Mouse (Mus musculus) limb, embryonic 12.5 days (tissue): ENCODE measurements at regions not wholly inside any gene's neighbourhood (a gene's known extent, or its start where the extent isn't known, plus 50 kb on each side); places are given as distances from the start of the nearest gene placed in this dataset.

Experiments
- ATAC-seq: fragments of 200-750 bp; cut with Nextera tagmentation; 2 replicates; pipeline ENCODE4 v1.8.0; 2017; ENCODE audit warnings: low read depth, moderate TSS enrichment; ENCODE audit not compliant: insufficient number of reproducible peaks, insufficient read depth, low FRiP score, low TSS enrichment
- H3K27ac ChIP-seq: fragments of 300-500 bp; sonication (generic); 2 replicates; pipeline ENCODE4 v1.5.1; 2016; ENCODE audit warnings: mild to moderate bottlenecking, moderate library complexity
- H3K27me3 ChIP-seq: fragments of 300-500 bp; sonication (generic); 2 replicates; pipeline ENCODE4 v1.6.1; 2016; ENCODE audit warnings: mild to moderate bottlenecking, moderate library complexity
- H3K36me3 ChIP-seq: fragments of 300-500 bp; sonication (generic); 2 replicates; pipeline ENCODE4 v1.6.1; 2016; ENCODE audit warnings: mild to moderate bottlenecking, moderate library complexity
- H3K4me1 ChIP-seq: fragments of 300-500 bp; sonication (generic); replicated peaks from 2 replicates; pipeline ENCODE4 v1.6.1; 2016
- H3K4me2 ChIP-seq: fragments of 300-500 bp; sonication (generic); 2 replicates; pipeline ENCODE4 v1.6.1; 2016; ENCODE audit warnings: mild to moderate bottlenecking, moderate library complexity
- H3K4me3 ChIP-seq: fragments of 300-500 bp; sonication (generic); replicated peaks from 2 replicates; pipeline ENCODE4 v1.5.1; 2016; ENCODE audit warnings: mild to moderate bottlenecking
- H3K9ac ChIP-seq: fragments of 300-500 bp; sonication (generic); replicated peaks from 2 replicates; pipeline ENCODE4 v1.6.1; 2016; ENCODE audit warnings: mild to moderate bottlenecking, moderate library complexity
- H3K9me3 ChIP-seq: fragments of 300-500 bp; sonication (generic); 2 replicates; pipeline ENCODE4 v1.6.1; 2016; ENCODE audit warnings: mild to moderate bottlenecking, moderate library complexity
- WGBS: fragments of 180-500 bp; shearing (Covaris S2); methylation state at CpG from one replicate; pipeline ENCODE4 v1.1.7; 2016; 5-methylcytosine and 5-hydroxymethylcytosine counted together

- Histone ChIP-seq H3K4me1 (no peaks in the 10 kb centered on the region), H3K9ac (no peak overlapping the region), H3K9me3 (no peaks in the 10 kb centered on the region), H3K36me3 (no peaks in the 10 kb centered on the region), H3K27ac (no peak overlapping the region), H3K4me2 (no peak overlapping the region), H3K4me3 (no peak overlapping the region), H3K27me3 (0 out of 2 replicates have a peak, but pooled peaks cover 5% of the 10 kb centered on the region)
- no peak for ATAC-seq
- 29% methylated on average over 4 of the region's 4 CpGs for WGBS
Measured at GRCm38 (mm10) chr7:64058282-64058872, 95.3 kb upstream of the Trpm1 start.

GRCm38 (mm10) chr7:64057873-64058272 is 95.8 kb upstream of the Trpm1 start:
- ATAC-seq: no peak
- Histone ChIP-seq H3K36me3 (no peaks in the 10 kb centered on the region), H3K27me3 (0 out of 2 replicates have a peak, but pooled peaks cover 5% of the 10 kb centered on the region), H3K9ac (no peak overlapping the region), H3K4me3 (no peak overlapping the region), H3K9me3 (no peaks in the 10 kb centered on the region), H3K27ac (no peak overlapping the region), H3K4me2 (no peak overlapping the region), H3K4me1 (no peaks in the 10 kb centered on the region)
- 53% methylated on average over 4 of the region's 4 CpGs for WGBS

GRCm38 (mm10) chr7:64056498-64056897 is 97.1 kb upstream of the Trpm1 start:
- Histone ChIP-seq H3K9me3 (no peaks in the 10 kb centered on the region), H3K9ac (no peak overlapping the region), H3K4me1 (no peaks in the 10 kb centered on the region), H3K4me2 (no peak overlapping the region), H3K4me3 (no peak overlapping the region), H3K27ac (no peak overlapping the region), H3K36me3 (no peaks in the 10 kb centered on the region), H3K27me3 (0 out of 2 replicates have a peak, but pooled peaks cover 5% of the 10 kb centered on the region)
- no peak for ATAC-seq
- 86% methylated on average over 3 of the region's 3 CpGs for WGBS

GRCm38 (mm10) chr7:64054996-64055395 is 98.6 kb upstream of the Trpm1 start:
- Histone ChIP-seq H3K4me1 (no peaks in the 10 kb centered on the region), H3K9ac (no peak overlapping the region), H3K36me3 (no peaks in the 10 kb centered on the region), H3K4me3 (no peak overlapping the region), H3K27me3 (0 out of 2 replicates have a peak, but pooled peaks cover 5% of the 10 kb centered on the region), H3K27ac (no peak overlapping the region), H3K9me3 (no peaks in the 10 kb centered on the region), H3K4me2 (no peak overlapping the region)
- no peak for ATAC-seq
- 82% methylated on average over 4 of the region's 4 CpGs for WGBS

- no peaks in the 10 kb centered on the region for H3K9me3 ChIP-seq
- 58% methylated on average over 12 of the region's 12 CpGs for WGBS
- ATAC-seq: no peak
- 0 out of 2 replicates have a peak, but pooled peaks cover 3% of the 10 kb centered on the region for H3K4me1 ChIP-seq
- 0 out of 2 replicates have a peak, but pooled peaks cover 5% of the 10 kb centered on the region for H3K27me3 ChIP-seq
- H3K36me3 ChIP-seq: no peaks in the 10 kb centered on the region
- no peak overlapping the region for H3K27ac ChIP-seq
- H3K4me3 ChIP-seq: no peak overlapping the region
- H3K9ac ChIP-seq: no peak overlapping the region
- no peak overlapping the region for H3K4me2 ChIP-seq
Measured at GRCm38 (mm10) chr7:64053766-64054165, 99.9 kb upstream of the Trpm1 start.

- Histone ChIP-seq H3K4me2 (no peak overlapping the region), H3K4me1 (peaks cover 13% of the 10 kb centered on the region; the same call in 1 of the 2 replicates), H3K36me3 (no peaks in the 10 kb centered on the region), H3K9me3 (no peaks in the 10 kb centered on the region), H3K27ac (no peak overlapping the region), H3K9ac (no peak overlapping the region), H3K27me3 (no peaks in the 10 kb centered on the region), H3K4me3 (no peak overlapping the region)
- WGBS: 86% methylated on average over 9 of the region's 9 CpGs
- ATAC-seq: no peak
Measured at GRCm38 (mm10) chr7:64052400-64052799, 101.2 kb upstream of the Trpm1 start.

- Histone ChIP-seq H3K9ac (no peak overlapping the region), H3K9me3 (no peaks in the 10 kb centered on the region), H3K27me3 (no peaks in the 10 kb centered on the region), H3K4me2 (no peak overlapping the region), H3K27ac (no peak overlapping the region), H3K4me3 (no peak overlapping the region), H3K4me1 (peaks cover 13% of the 10 kb centered on the region; the same call in 1 of the 2 replicates), H3K36me3 (no peaks in the 10 kb centered on the region)
- 87% methylated on average over 3 of the region's 3 CpGs for WGBS
- ATAC-seq: no peak
Measured at GRCm38 (mm10) chr7:64050826-64051401, 102.7 kb upstream of the Trpm1 start.

GRCm38 (mm10) chr7:64050246-64050645 is 103.4 kb upstream of the Trpm1 start:
- H3K4me2 ChIP-seq: no peak overlapping the region
- H3K4me1 ChIP-seq: peaks cover 13% of the 10 kb centered on the region; the same call in 1 of the 2 replicates
- H3K27me3 ChIP-seq: no peaks in the 10 kb centered on the region
- H3K9ac ChIP-seq: no peak overlapping the region
- no peak overlapping the region for H3K4me3 ChIP-seq
- no peak for ATAC-seq
- no peaks in the 10 kb centered on the region for H3K9me3 ChIP-seq
- H3K27ac ChIP-seq: no peak overlapping the region
- no peaks in the 10 kb centered on the region for H3K36me3 ChIP-seq
- WGBS: 76% methylated on average over 5 of the region's 5 CpGs

- no peaks in the 10 kb centered on the region for H3K27me3 ChIP-seq
- 80% methylated on average over 11 of the region's 11 CpGs for WGBS
- H3K9me3 ChIP-seq: no peaks in the 10 kb centered on the region
- H3K9ac ChIP-seq: peak overlapping the region; percentile 63; the same call in 1 of the 2 replicates
- no peaks in the 10 kb centered on the region for H3K36me3 ChIP-seq
- no peak for ATAC-seq
- H3K4me2 ChIP-seq: peak overlapping the region; percentile 77
- no peak overlapping the region for H3K27ac ChIP-seq
- peak overlapping the region; percentile 48; the same call in 1 of the 2 replicates for H3K4me3 ChIP-seq
- H3K4me1 ChIP-seq: peaks cover 13% of the 10 kb centered on the region; the same call in 1 of the 2 replicates
Measured at GRCm38 (mm10) chr7:64049183-64049965, 104.3 kb upstream of the Trpm1 start.

- Histone ChIP-seq H3K4me1 (peaks cover 13% of the 10 kb centered on the region; the same call in 1 of the 2 replicates), H3K9ac (peak overlapping the region; percentile 63), H3K27me3 (no peaks in the 10 kb centered on the region), H3K27ac (peak overlapping the region; percentile 25; the same call in 1 of the 2 replicates), H3K4me2 (peak overlapping the region; percentile 77), H3K4me3 (peak overlapping the region; percentile 48), H3K36me3 (no peaks in the 10 kb centered on the region), H3K9me3 (no peaks in the 10 kb centered on the region)
- ATAC-seq: peak; percentile 93
- WGBS: 4% methylated on average over 21 of the region's 21 CpGs
Measured at GRCm38 (mm10) chr7:64048452-64049182, 105.0 kb upstream of the Trpm1 start.
